Mouse (Mus musculus): ENCODE measurements around the gene Usp7.

- TF ChIP-seq CTCF (IDR thresholded peaks at IDR 0.05; ENCODE audit: insufficient read depth, low read depth, low read length) (no peak), POLR2A (IDR thresholded peaks at IDR 0.05; ENCODE audit: insufficient read depth, low read depth, low read length) (no peak)
These were observed 114.1 kb downstream of the Usp7 start for GRCm38 (mm10) chr16:8678035-8678434.
